Mouse (Mus musculus): Measurements from ENCODE around the gene Sval3. TPM values are rescaled to one million over a fixed set of nuclear protein-coding genes. Genes with fewer than 3 reads are reported as not detected.

Sval3 gene
- not detected in 2 replicates for polyA plus RNA-seq (2016; fragmentation: Nextera tagmentation; extraction: Ambion mirVana)

DNA sequence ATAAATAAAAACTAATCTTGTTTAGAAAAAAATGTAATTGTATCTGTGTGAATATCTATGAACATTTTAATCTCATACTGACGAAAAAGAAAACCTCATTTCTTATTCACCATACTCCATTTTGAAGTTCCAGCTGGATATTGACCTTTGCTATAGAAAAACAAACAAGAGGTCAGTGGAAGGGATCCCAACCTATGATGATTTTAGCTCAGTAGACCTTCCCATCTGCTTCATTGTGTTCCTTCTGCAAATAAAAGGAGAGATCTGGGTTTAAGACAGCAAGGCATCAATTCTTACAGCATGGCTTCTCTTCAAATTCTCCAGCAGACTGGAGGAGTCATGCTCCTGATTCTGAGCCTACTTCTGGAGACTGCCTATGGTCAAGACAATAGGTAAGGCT is at the start of gene Sval3:
Sval3 (plus strand) TSS at position 301 of the 400 bp plus-strand sequence.
- WGBS, result 72% methylated on average over 1 of the region's 1 CpGs
- H3K27ac ChIP-seq (replicated peaks), result no peak within 1 kb of the TSS

GRCm38 (mm10) chr6:41951330-41951729 is 16.6 kb upstream of the Sval3 start, which contains the start of gene Sval1:
Gene Sval1 (plus strand): TSS chr6:41951630.
- no peak for ATAC-seq (ENCODE audit: low FRiP score, low read depth)
- Histone ChIP-seq H3K4me3 (no peak within 1 kb of the TSS), H3K27ac (replicated peaks) (no peak within 1 kb of the TSS), H3K36me3 (no peaks in the 10 kb centered on the region), H3K27me3 (no peaks in the 10 kb centered on the region), H3K4me1 (no peaks in the 10 kb centered on the region), H3K9me3 (no peaks in the 10 kb centered on the region), H3K4me2 (replicated peaks) (no peak within 1 kb of the TSS), H3K9ac (replicated peaks) (no peak within 1 kb of the TSS)
- 74% methylated on average over 1 of the region's 1 CpGs for WGBS

More for the DNA sequence above, at the start of gene Sval3:
- no peak within 1 kb of the TSS for H3K4me2 ChIP-seq (replicated peaks)
- no peaks in the 10 kb centered on the region for H3K36me3 ChIP-seq
- H3K9me3 ChIP-seq, result no peaks in the 10 kb centered on the region
- no peak for ATAC-seq (ENCODE audit: low FRiP score, low read depth)
- H3K4me1 ChIP-seq, result no peaks in the 10 kb centered on the region
- H3K27me3 ChIP-seq, result no peaks in the 10 kb centered on the region
- no peak within 1 kb of the TSS for H3K9ac ChIP-seq (replicated peaks)
- H3K4me3 ChIP-seq, result no peak within 1 kb of the TSS

Other genes starting within 250 kb of the Sval3 start
- not detected in 2 replicates for gene Olfr459, start 193.0 kb upstream of the Sval3 start, polyA plus RNA-seq (2016; fragmentation: Nextera tagmentation; extraction: Ambion mirVana)
- gene Pip, start 120.6 kb upstream of the Sval3 start, polyA plus RNA-seq (2016; fragmentation: Nextera tagmentation; extraction: Ambion mirVana), result not detected in 2 replicates
- not detected in 2 replicates for gene Sval2, start 115.2 kb upstream of the Sval3 start, polyA plus RNA-seq (2016; fragmentation: Nextera tagmentation; extraction: Ambion mirVana)
- not detected in 2 replicates for gene Sval1, start 16.5 kb upstream of the Sval3 start, polyA plus RNA-seq (2016; fragmentation: Nextera tagmentation; extraction: Ambion mirVana)
- not detected in 2 replicates for gene Sva, start 70.3 kb downstream of the Sval3 start, polyA plus RNA-seq (2016; fragmentation: Nextera tagmentation; extraction: Ambion mirVana)
- gene Tas2r139, start 172.8 kb downstream of the Sval3 start, polyA plus RNA-seq (2016; fragmentation: Nextera tagmentation; extraction: Ambion mirVana), result not detected in 2 replicates
- gene Tas2r144, start 247.2 kb downstream of the Sval3 start, polyA plus RNA-seq (2016; fragmentation: Nextera tagmentation; extraction: Ambion mirVana), result not detected in 2 replicates

Measured in midbrain, embryonic 12.5 days (tissue).